In genomic region chr3:122131633-122132032, GRCm38 (mm10) we compare ENCODE assay signal across 14 mouse cellular contexts.
DNase-seq lines count a peak whose midpoint lies in the region; ATAC-seq and TF ChIP-seq lines count a peak whose summit lies in the region.
"Had no signal": no experiment of that assay in that cellular context is flagged by ENCODE, and none has a peak within 500 bp of the region (broad histone marks: within the 10 kb centered on the region; RNA-seq: fewer than 3 reads in every experiment).

No protein-coding gene starts in this region.

- H3K4me2 ChIP-seq in intestine, embryonic 14.5 days (ENCODE audit: low read length): no peak overlapping the region
- H3K4me2 ChIP-seq in intestine, postnatal 0 days (replicated peaks; ENCODE audit: low read depth): no peak overlapping the region
- peak overlapping the region; percentile 31 for H3K4me2 ChIP-seq in heart, embryonic 16.5 days (ENCODE audit: low read depth, low read length)
- H3K4me2 ChIP-seq in stomach, embryonic 15.5 days: no peak overlapping the region
- no peak overlapping the region for H3K4me2 ChIP-seq in forebrain, embryonic 14.5 days (ENCODE audit: low read length)
- H3K4me2 ChIP-seq: embryonic facial prominence, embryonic 13.5 days; liver, embryonic 13.5 days had no signal

- TF ChIP-seq CTCF in intestine, postnatal 0 days (IDR thresholded peaks at IDR 0.05; ENCODE audit: low read depth): no peak

- no peaks in the 10 kb centered on the region for H3K36me3 ChIP-seq in intestine, embryonic 14.5 days (ENCODE audit: control insufficient read depth, insufficient read depth, low read length)
- no peaks in the 10 kb centered on the region for H3K36me3 ChIP-seq in intestine, postnatal 0 days (ENCODE audit: control insufficient read depth, insufficient read depth)
- no peaks in the 10 kb centered on the region for H3K36me3 ChIP-seq in heart, embryonic 16.5 days (ENCODE audit: control insufficient read depth, insufficient read depth)
- H3K36me3 ChIP-seq in stomach, embryonic 15.5 days: no peaks in the 10 kb centered on the region
- H3K36me3 ChIP-seq in forebrain, embryonic 14.5 days (ENCODE audit: control insufficient read depth, insufficient read depth, low read length): no peaks in the 10 kb centered on the region
- H3K36me3 ChIP-seq: embryonic facial prominence, embryonic 13.5 days; liver, embryonic 13.5 days had no signal

- 26% methylated on average over 3 of the region's 3 CpGs for WGBS in intestine, embryonic 14.5 days
- 26% methylated on average over 3 of the region's 3 CpGs for WGBS in intestine, postnatal 0 days
- 18% methylated on average over 3 of the region's 3 CpGs for WGBS in heart, embryonic 16.5 days
- 30% methylated on average over 3 of the region's 3 CpGs for WGBS in stomach, embryonic 15.5 days
- WGBS in forebrain, embryonic 14.5 days: 76% methylated on average over 3 of the region's 3 CpGs

- no peak overlapping the region for H3K9ac ChIP-seq in intestine, embryonic 14.5 days (ENCODE audit: low read length)
- no peak overlapping the region for H3K9ac ChIP-seq in intestine, postnatal 0 days (ENCODE audit: low read depth, low read length)
- H3K9ac ChIP-seq in heart, embryonic 16.5 days (ENCODE audit: low read length): no peak overlapping the region
- no peak overlapping the region for H3K9ac ChIP-seq in stomach, embryonic 15.5 days
- H3K9ac ChIP-seq in forebrain, embryonic 14.5 days (ENCODE audit: low read length): no peak overlapping the region
- H3K9ac ChIP-seq: embryonic facial prominence, embryonic 13.5 days; liver, embryonic 13.5 days had no signal

- no peak for ATAC-seq in intestine, embryonic 14.5 days (replicated peaks; ENCODE audit: low FRiP score, low TSS enrichment, low read depth)
- ATAC-seq in intestine, postnatal 0 days: no peak
- ATAC-seq in heart, embryonic 16.5 days (replicated peaks; ENCODE audit: extremely low read depth, insufficient read depth, low FRiP score): peak; percentile 30
- ATAC-seq in stomach, embryonic 15.5 days (ENCODE audit: insufficient read depth, low FRiP score, low read depth): peak; percentile 74
- no peak for ATAC-seq in forebrain, embryonic 14.5 days
- ATAC-seq: activated CD4-positive, CD25-positive, alpha-beta regulatory T cell, adult 4 months had no signal

- H3K4me3 ChIP-seq in intestine, embryonic 14.5 days (ENCODE audit: low read depth, low read length): no peak overlapping the region
- H3K4me3 ChIP-seq in intestine, postnatal 0 days (ENCODE audit: low read depth, low read length): no peak overlapping the region
- no peak overlapping the region for H3K4me3 ChIP-seq in heart, embryonic 16.5 days (ENCODE audit: low read length)
- H3K4me3 ChIP-seq in stomach, embryonic 15.5 days (replicated peaks): no peak overlapping the region
- H3K4me3 ChIP-seq in forebrain, embryonic 14.5 days (ENCODE audit: low read depth, low read length): no peak overlapping the region
- H3K4me3 ChIP-seq: embryonic facial prominence, embryonic 13.5 days; liver, embryonic 13.5 days; myocyte had no signal

- H3K27me3 ChIP-seq in intestine, embryonic 14.5 days (replicated peaks; ENCODE audit: control insufficient read depth, insufficient read depth, low read length): no peaks in the 10 kb centered on the region
- H3K27me3 ChIP-seq in intestine, postnatal 0 days (replicated peaks; ENCODE audit: control insufficient read depth, insufficient read depth, low read length): no peaks in the 10 kb centered on the region
- no peaks in the 10 kb centered on the region for H3K27me3 ChIP-seq in heart, embryonic 16.5 days (ENCODE audit: control insufficient read depth, insufficient read depth, low read length)
- H3K27me3 ChIP-seq in stomach, embryonic 15.5 days (replicated peaks): no peaks in the 10 kb centered on the region
- H3K27me3 ChIP-seq in forebrain, embryonic 14.5 days (replicated peaks; ENCODE audit: control insufficient read depth, insufficient read depth, low read length): no peaks in the 10 kb centered on the region
- H3K27me3 ChIP-seq: embryonic facial prominence, embryonic 13.5 days; liver, embryonic 13.5 days had no signal

- DNase-seq in intestine, embryonic 14.5 days (ENCODE audit: low spot score): no peak
- DNase-seq in kidney, postnatal 4 days: peak; percentile 41 to 57
- DNase-seq in forebrain, embryonic 14.5 days (ENCODE audit: low spot score): no peak
- DNase-seq in right cerebral cortex, postnatal 14 days: no peak
- DNase-seq: cerebellum, adult 11 months; liver, embryonic 13.5 days; retina, postnatal 1 day; thymus, adult 18-20 months had no signal

- H3K4me1 ChIP-seq in intestine, embryonic 14.5 days (replicated peaks; ENCODE audit: control insufficient read depth, insufficient read depth, low read length): peaks cover 13% of the 10 kb centered on the region; the same call in 1 of the 2 replicates
- H3K4me1 ChIP-seq in intestine, postnatal 0 days (replicated peaks; ENCODE audit: control insufficient read depth, insufficient read depth, low read length): no peaks in the 10 kb centered on the region
- peaks cover 50% of the 10 kb centered on the region for H3K4me1 ChIP-seq in heart, embryonic 16.5 days (ENCODE audit: control insufficient read depth, insufficient read depth, low read length)
- H3K4me1 ChIP-seq in stomach, embryonic 15.5 days: no peaks in the 10 kb centered on the region
- no peaks in the 10 kb centered on the region for H3K4me1 ChIP-seq in forebrain, embryonic 14.5 days (ENCODE audit: control insufficient read depth, insufficient read depth, low read length)
- H3K4me1 ChIP-seq: liver, embryonic 13.5 days had no signal

- H3K27ac ChIP-seq in intestine, embryonic 14.5 days (ENCODE audit: low read depth): 0 out of 2 replicates have a peak overlapping the region, but pooled peaks have one; percentile 27
- H3K27ac ChIP-seq in intestine, postnatal 0 days (ENCODE audit: low read depth, low read length): no peak overlapping the region
- H3K27ac ChIP-seq in heart, embryonic 16.5 days (ENCODE audit: low read length): peak overlapping the region; percentile 91
- peak overlapping the region; percentile 76 for H3K27ac ChIP-seq in stomach, embryonic 15.5 days
- H3K27ac ChIP-seq in forebrain, embryonic 14.5 days (ENCODE audit: low read depth, low read length): no peak overlapping the region
- H3K27ac ChIP-seq: embryonic facial prominence, embryonic 13.5 days; liver, embryonic 13.5 days had no signal

- H3K9me3 ChIP-seq in intestine, embryonic 14.5 days (ENCODE audit: control insufficient read depth, low read length): no peaks in the 10 kb centered on the region
- H3K9me3 ChIP-seq in intestine, postnatal 0 days (ENCODE audit: control insufficient read depth): no peaks in the 10 kb centered on the region
- H3K9me3 ChIP-seq in heart, embryonic 16.5 days (replicated peaks; ENCODE audit: control insufficient read depth, low read length): no peaks in the 10 kb centered on the region
- H3K9me3 ChIP-seq in stomach, embryonic 15.5 days: no peaks in the 10 kb centered on the region
- no peaks in the 10 kb centered on the region for H3K9me3 ChIP-seq in forebrain, embryonic 14.5 days (replicated peaks; ENCODE audit: control insufficient read depth, low read length)
- H3K9me3 ChIP-seq: embryonic facial prominence, embryonic 13.5 days; liver, embryonic 13.5 days had no signal

Comparison
In these comparisons a context has a peak if more than half of its experiments do, and no peak if none do; other contexts are left out.
1. H3K27ac ChIP-seq: peak in intestine, embryonic 14.5 days (single experiment), heart, embryonic 16.5 days (single experiment) and stomach, embryonic 15.5 days (single experiment); none in intestine, postnatal 0 days (single experiment) and forebrain, embryonic 14.5 days (single experiment).
2. ATAC-seq: peak in heart, embryonic 16.5 days (single experiment) and stomach, embryonic 15.5 days (single experiment); none in intestine, embryonic 14.5 days (single experiment), intestine, postnatal 0 days (single experiment) and forebrain, embryonic 14.5 days (single experiment).
3. DNase-seq: peak in kidney, postnatal 4 days (2 of 2); none in intestine, embryonic 14.5 days (single experiment), forebrain, embryonic 14.5 days (single experiment) and right cerebral cortex, postnatal 14 days (single experiment).